In genomic region chr10:117209469-117209938, GRCm38 (mm10) we compare ENCODE assay signal across 8 mouse cellular contexts. TPM values are rescaled to one million over a fixed set of nuclear protein-coding genes. Genes with fewer than 3 reads are reported as not detected.
DNase-seq lines count a peak whose midpoint lies in the region; TF ChIP-seq lines count a peak whose summit lies in the region.
"Had no signal": no experiment of that assay in that cellular context is flagged by ENCODE, and none has a peak within 500 bp of the region (broad histone marks: within the 10 kb centered on the region; RNA-seq: fewer than 3 reads in every experiment).

No protein-coding gene starts in this region.

- H3K27ac ChIP-seq in ES-Bruce4 (ENCODE audit: insufficient read depth, low read length): no peak overlapping the region
- H3K27ac ChIP-seq: macrophage had no signal

- TF ChIP-seq CTCF in ES-Bruce4 (IDR thresholded peaks at IDR 0.05; ENCODE audit: low read depth, low read length): peak; percentile 6

- H3K9ac ChIP-seq in ES-Bruce4 (ENCODE audit: low read depth, poor library complexity, severe bottlenecking): no peak overlapping the region; the same call in 1 of the 2 replicates

- no peaks in the 10 kb centered on the region for H3K4me1 ChIP-seq in ES-Bruce4 (ENCODE audit: control insufficient read depth, insufficient read depth, low read length)

- H3K27me3 ChIP-seq in ES-Bruce4 (ENCODE audit: control insufficient read depth, insufficient read depth, low read length, poor library complexity, severe bottlenecking): no peaks in the 10 kb centered on the region

- H3K9me3 ChIP-seq in ES-Bruce4 (replicated peaks; ENCODE audit: control insufficient read depth, insufficient read depth, low read length, poor library complexity, severe bottlenecking): no peaks in the 10 kb centered on the region

- TF ChIP-seq POLR2A in ES-Bruce4 (IDR thresholded peaks at IDR 0.05; ENCODE audit: insufficient read depth, low read length): no peak

- no peak for TF ChIP-seq EP300 in ES-Bruce4 (IDR thresholded peaks at IDR 0.05; ENCODE audit: insufficient read depth, low read depth, low read length)

- H3K4me3 ChIP-seq in ES-Bruce4 (ENCODE audit: low read depth, low read length): peak overlapping the region; percentile 45

- DNase-seq in B cell, adult 2 months: peak; percentile 86 to 90
- peak; percentile 37 for DNase-seq in cerebellum, adult 9-11 months
- peak; percentile 66 for DNase-seq in heart, adult 8-10 months (ENCODE audit: low spot score)
- DNase-seq in kidney, adult 8-10 months: peak; percentile 22 to 52
- DNase-seq in lung, postnatal 10 days: peak; percentile 73
- peak; percentile 74 for DNase-seq in retina, postnatal 7 days (ENCODE audit: low read depth, low spot score)

- no peaks in the 10 kb centered on the region; the same call in 1 of the 2 replicates for H3K36me3 ChIP-seq in ES-Bruce4 (ENCODE audit: control insufficient read depth, insufficient read depth, low read length, poor library complexity, severe bottlenecking)

RNA-seq across cellular contexts. Expression of gene Yeats4, which starts 14.8 kb away (rescaled TPM):
- 60.6 and 65.1 TPM in 2 replicates for polyA plus RNA-seq in ES-Bruce4 (2011; ENCODE audit: insufficient read depth, insufficient read length, low read depth, missing spikeins)
- total RNA-seq in heart, adult 8-10 months (2022): 10 to 100 TPM; 25.6 to 32.7 (median 26.6) TPM

RNA-seq across cellular contexts. Expression of gene 9530003J23Rik, which starts 29.0 kb away (rescaled TPM):
- not detected in 2 replicates for polyA plus RNA-seq in ES-Bruce4 (2011; ENCODE audit: insufficient read depth, insufficient read length, low read depth, missing spikeins)
- total RNA-seq in heart, adult 8-10 months (2022): not detected
- polyA plus RNA-seq: macrophage had no signal

Comparison
In these comparisons a context has a peak if more than half of its experiments do, and no peak if none do; other contexts are left out.
1. DNase-seq: peak in every context shown above with its lines; median percentile 88 in B cell, adult 2 months; 74 in retina, postnatal 7 days; 73 in lung, postnatal 10 days; 66 in heart, adult 8-10 months; 37 in cerebellum, adult 9-11 months; 37 in kidney, adult 8-10 months.